Comparison of ENCODE assay signal across 13 mouse cellular contexts in the genomic region with DNA sequence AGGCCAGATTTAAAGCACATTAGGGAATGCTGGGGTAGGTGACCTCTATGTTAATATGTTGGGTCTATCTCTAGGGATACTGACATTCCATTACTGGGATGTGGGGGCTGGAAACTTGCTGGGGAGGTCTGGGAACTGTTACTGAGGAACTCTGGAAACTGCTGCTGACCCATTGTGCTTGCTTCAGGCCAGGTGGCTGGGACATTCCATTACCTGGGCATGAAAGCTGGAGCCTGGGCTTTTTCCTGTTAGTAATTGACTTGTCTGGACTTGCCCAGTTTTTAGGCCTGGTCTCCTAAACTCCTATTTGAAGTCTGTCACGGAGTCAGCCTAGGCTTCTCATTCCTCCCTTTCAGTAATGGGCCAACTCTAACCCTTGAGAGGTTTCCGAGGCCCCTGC.
"Had no signal": no experiment of that assay in that cellular context is flagged by ENCODE, and none has a peak within 500 bp of the region (broad histone marks: within the 10 kb centered on the region; RNA-seq: fewer than 3 reads in every experiment).

No protein-coding gene starts in this region.

- DNase-seq: kidney, adult 11 months; kidney, postnatal 10 days; kidney, postnatal 4 days; left cerebral cortex, postnatal 4 days; lung, adult 18-20 months; right cerebral cortex, postnatal 4 days; spleen, adult 18-20 months; thymus, adult 18-20 months; thymus, postnatal 14 days had no signal

- H3K9me3 ChIP-seq: limb, embryonic 15.5 days; midbrain, embryonic 12.5 days; neural tube, embryonic 15.5 days had no signal

- H3K27ac ChIP-seq: liver, embryonic 14.5 days had no signal
